Mouse (Mus musculus) T-helper 2 cell (primary cell): ENCODE results near the gene Gse1.

ENCODE experiments used
- in situ Hi-C: fragments of 300-600 bp; cut with MboI, MseI; formaldehyde crosslinking; loops from one replicate; pipeline ENCODE4 v1.15.1; 2025; ENCODE audit warnings: high pct_unique_total_duplicates

Gene Gse1

GRCm38 (mm10) chr8:120372684-120373083 lies 144.4 kb downstream of the Gse1 start:
- in situ Hi-C loops: no loop called here

GRCm38 (mm10) chr8:120373621-120374020 lies 145.4 kb downstream of the Gse1 start:
- in situ Hi-C loops: no loop called here

GRCm38 (mm10) chr8:120374070-120374469 lies 145.8 kb downstream of the Gse1 start:
- in situ Hi-C loops: no loop called here

- in situ Hi-C loops: no loop called here
Measured at GRCm38 (mm10) chr8:120374514-120374913, 146.3 kb downstream of the Gse1 start.

- in situ Hi-C loops: no loop called here
Measured at GRCm38 (mm10) chr8:120375170-120375569, 146.9 kb downstream of the Gse1 start.

- in situ Hi-C loops: no loop called here
Measured at GRCm38 (mm10) chr8:120376215-120376614, 148.0 kb downstream of the Gse1 start.

- in situ Hi-C loops: no loop called here
Measured at GRCm38 (mm10) chr8:120376847-120377802, 148.9 kb downstream of the Gse1 start.

GRCm38 (mm10) chr8:120377803-120378189 lies 149.5 kb downstream of the Gse1 start:
- in situ Hi-C loops: no loop called here

- in situ Hi-C loops: no loop called here
Measured at GRCm38 (mm10) chr8:120378306-120378705, 150.1 kb downstream of the Gse1 start.

GRCm38 (mm10) chr8:120379015-120379414 lies 150.8 kb downstream of the Gse1 start:
- in situ Hi-C loops: no loop called here

- in situ Hi-C loops: loop anchor here (10.0 kb wide), 1 partner anchor 463 kb away; no protein-coding TSS in a partner anchor
Measured at GRCm38 (mm10) chr8:120381865-120382264, 153.6 kb downstream of the Gse1 start.

- in situ Hi-C loops: loop anchor here (10.0 kb wide), 1 partner anchor 462 kb away; no protein-coding TSS in a partner anchor
Measured at GRCm38 (mm10) chr8:120382436-120383203, 154.4 kb downstream of the Gse1 start.

GRCm38 (mm10) chr8:120383204-120383560 lies 154.9 kb downstream of the Gse1 start:
- in situ Hi-C loops: loop anchor here (10.0 kb wide), 1 partner anchor 462 kb away; no protein-coding TSS in a partner anchor

- in situ Hi-C loops: loop anchor here (10.0 kb wide), 1 partner anchor 461 kb away; no protein-coding TSS in a partner anchor
Measured at GRCm38 (mm10) chr8:120383713-120384112, 155.5 kb downstream of the Gse1 start.

GRCm38 (mm10) chr8:120384745-120385144 lies 156.5 kb downstream of the Gse1 start:
- in situ Hi-C loops: loop anchor here (10.0 kb wide), 1 partner anchor 460 kb away; no protein-coding TSS in a partner anchor

- in situ Hi-C loops: loop anchor here (10.0 kb wide), 1 partner anchor 457 kb away; no protein-coding TSS in a partner anchor
Measured at GRCm38 (mm10) chr8:120388246-120388645, 160.0 kb downstream of the Gse1 start.

- in situ Hi-C loops: no loop called here
Measured at GRCm38 (mm10) chr8:120390598-120390997, 162.3 kb downstream of the Gse1 start.

GRCm38 (mm10) chr8:120391856-120392255 lies 163.6 kb downstream of the Gse1 start:
- in situ Hi-C loops: no loop called here

- in situ Hi-C loops: no loop called here
Measured at GRCm38 (mm10) chr8:120393085-120393484, 164.8 kb downstream of the Gse1 start.

- in situ Hi-C loops: no loop called here
Measured at GRCm38 (mm10) chr8:120393871-120394275, 165.6 kb downstream of the Gse1 start.

- in situ Hi-C loops: no loop called here
Measured at GRCm38 (mm10) chr8:120395892-120396291, 167.6 kb downstream of the Gse1 start.

GRCm38 (mm10) chr8:120396756-120397155 lies 168.5 kb downstream of the Gse1 start:
- in situ Hi-C loops: no loop called here
